Mouse (Mus musculus) G1E (cell line): Measurements from ENCODE around the gene Kirrel. TPM values are rescaled to one million over a fixed set of nuclear protein-coding genes. Genes with fewer than 3 reads are reported as not detected.
A peak's percentile ranks its signal among the peaks of the same experiment; 100 is the strongest.

Experiments used
- ATAC-seq: 2 replicates; pipeline ENCODE4 v1.8.0; 2016; ENCODE audit warnings: mild to moderate bottlenecking; ENCODE audit not compliant: insufficient number of reproducible peaks, poor library complexity, low FRiP score, severe bottlenecking; ENCODE audit errors: extremely low read depth
- DNase-seq: peaks from one replicate; pipeline ENCODE4 v3.0.0; 2012; ENCODE audit warnings: low spot score
- H3K27me3 ChIP-seq: 2 replicates; pipeline ENCODE4 v1.6.1; 2012; ENCODE audit warnings: mild to moderate bottlenecking, low read length, inconsistent platforms; ENCODE audit not compliant: insufficient read depth
- H3K36me3 ChIP-seq: replicated peaks from 2 replicates; pipeline ENCODE3; 2012; ENCODE audit warnings: mild to moderate bottlenecking, inconsistent platforms
- H3K4me1 ChIP-seq: 2 replicates; pipeline ENCODE4 v1.6.1; 2012; ENCODE audit warnings: low read depth, low read length, inconsistent platforms, mixed read lengths; ENCODE audit not compliant: insufficient read depth
- H3K4me3 ChIP-seq: 2 replicates; pipeline ENCODE4 v1.5.1; 2012; ENCODE audit warnings: low read depth, mild to moderate bottlenecking, inconsistent platforms, low read length, moderate library complexity, mixed read lengths
- H3K9me3 ChIP-seq: replicated peaks from 2 replicates; pipeline ENCODE4 v1.6.1; 2012; ENCODE audit warnings: inconsistent platforms
- CTCF ChIP-seq: IDR thresholded peaks from 2 replicates; pipeline ENCODE4 v1.5.1; 2012; ENCODE audit warnings: low read depth, low read length, inconsistent platforms, mixed read lengths
- GATA1 ChIP-seq: IDR thresholded peaks from 2 replicates; pipeline ENCODE4 v1.6.1; 2012; ENCODE audit warnings: borderline replicate concordance, low read length, inconsistent platforms, mixed read lengths
- GATA2 ChIP-seq: IDR thresholded peaks from 2 replicates; pipeline ENCODE4 v1.6.1; 2012; ENCODE audit warnings: low read depth, low read length, inconsistent platforms, borderline replicate concordance
- POLR2AphosphoS5 ChIP-seq: IDR thresholded peaks from 2 replicates; pipeline ENCODE4 v1.6.1; 2012; ENCODE audit warnings: low read depth, low read length, inconsistent platforms; ENCODE audit not compliant: insufficient replicate concordance
- TAL1 ChIP-seq: conservative IDR thresholded peaks from 2 replicates; pipeline ENCODE4 v1.6.1; 2012; ENCODE audit warnings: low read depth, low read length, inconsistent platforms, mixed read lengths
- polyA plus RNA-seq: library from polyadenylated mRNA; stranded (reverse); fragments of >175 nt; gene quantifications from 2 replicates; pipeline ENCODE4 v1.2.3, GENCODE M21; 2012
- total RNA-seq, 2 experiments: library from RNA; stranded (forward) in 1 of 2; stranded (reverse) in 1 of 2; fragments of 200-1000 nt in 1 of 2; fragments of >200 nt in 1 of 2; fragmentation: Nextera tagmentation in 1 of 2; gene quantifications; 2 replicates each; pipeline ENCODE4 v1.2.3; 2014 to 2017

The Kirrel gene
- total and polyA plus RNA-seq, 3 experiments: 0.11 TPM; not detected in 2

- no peaks in the 10 kb centered on the region for H3K27me3 ChIP-seq
- no peaks in the 10 kb centered on the region for H3K36me3 ChIP-seq
- no peak for ATAC-seq
- H3K9me3 ChIP-seq: no peaks in the 10 kb centered on the region
- TF ChIP-seq CTCF (no peak), GATA2 (no peak), POLR2AphosphoS5 (no peak), TAL1 (no peak), GATA1 (no peak)
- no peak overlapping the region for H3K4me3 ChIP-seq
- no peak for DNase-seq
- H3K4me1 ChIP-seq: no peaks in the 10 kb centered on the region
These were observed 107.1 kb downstream of the Kirrel start for GRCm38 (mm10) chr3:87067396-87067975.

GRCm38 (mm10) chr3:87053939-87054338 lies 120.6 kb downstream of the Kirrel start:
- no peak for ATAC-seq
- Histone ChIP-seq H3K9me3 (no peaks in the 10 kb centered on the region), H3K4me1 (no peaks in the 10 kb centered on the region), H3K4me3 (no peak overlapping the region), H3K36me3 (no peaks in the 10 kb centered on the region), H3K27me3 (no peaks in the 10 kb centered on the region)
- DNase-seq: no peak
- TF ChIP-seq POLR2AphosphoS5 (no peak), GATA2 (no peak)

GRCm38 (mm10) chr3:87047801-87048200 lies 126.7 kb downstream of the Kirrel start:
- TF ChIP-seq GATA2 (no peak), POLR2AphosphoS5 (no peak), TAL1 (no peak), CTCF (no peak)
- H3K36me3 ChIP-seq: no peaks in the 10 kb centered on the region
- DNase-seq (no peak), ATAC-seq (no peak)
- no peak overlapping the region for H3K4me3 ChIP-seq
- H3K9me3 ChIP-seq: no peaks in the 10 kb centered on the region
- H3K4me1 ChIP-seq: no peaks in the 10 kb centered on the region
- H3K27me3 ChIP-seq: no peaks in the 10 kb centered on the region

- DNase-seq: no peak
- Histone ChIP-seq H3K4me3 (no peak overlapping the region), H3K27me3 (no peaks in the 10 kb centered on the region), H3K4me1 (no peaks in the 10 kb centered on the region), H3K36me3 (no peaks in the 10 kb centered on the region), H3K9me3 (no peaks in the 10 kb centered on the region)
- no peak for ATAC-seq
- TF ChIP-seq GATA2 (no peak), CTCF (no peak), GATA1 (no peak), TAL1 (no peak), POLR2AphosphoS5 (no peak)
These were observed 132.8 kb downstream of the Kirrel start for GRCm38 (mm10) chr3:87041733-87042132.

GRCm38 (mm10) chr3:87038500-87038899 lies 136.0 kb downstream of the Kirrel start:
- no peaks in the 10 kb centered on the region for H3K4me1 ChIP-seq
- DNase-seq (no peak), ATAC-seq (no peak)
- H3K4me3 ChIP-seq: no peak overlapping the region
- H3K27me3 ChIP-seq: no peaks in the 10 kb centered on the region
- TF ChIP-seq CTCF: no peak
- no peak for TF ChIP-seq GATA1
- no peak for TF ChIP-seq POLR2AphosphoS5
- TF ChIP-seq GATA2: no peak
- TF ChIP-seq TAL1: no peak
- no peaks in the 10 kb centered on the region for H3K9me3 ChIP-seq
- no peaks in the 10 kb centered on the region for H3K36me3 ChIP-seq

GRCm38 (mm10) chr3:87034061-87034460 lies 140.5 kb downstream of the Kirrel start:
- ATAC-seq (no peak), DNase-seq (no peak)
- no peak for TF ChIP-seq CTCF
- TF ChIP-seq GATA1: no peak
- no peak for TF ChIP-seq GATA2
- Histone ChIP-seq H3K36me3 (no peaks in the 10 kb centered on the region), H3K4me3 (no peak overlapping the region), H3K9me3 (no peaks in the 10 kb centered on the region), H3K4me1 (no peaks in the 10 kb centered on the region), H3K27me3 (no peaks in the 10 kb centered on the region)

- no peak overlapping the region for H3K4me3 ChIP-seq
- H3K9me3 ChIP-seq: no peaks in the 10 kb centered on the region
- no peaks in the 10 kb centered on the region for H3K4me1 ChIP-seq
- DNase-seq: peak; percentile 13
- no peak for ATAC-seq
- no peaks in the 10 kb centered on the region for H3K27me3 ChIP-seq
- no peaks in the 10 kb centered on the region for H3K36me3 ChIP-seq
- TF ChIP-seq CTCF (peak; percentile 14; the same call in 1 of the 2 replicates), GATA1 (no peak)
These were observed 141.2 kb downstream of the Kirrel start for GRCm38 (mm10) chr3:87033357-87033756.
